Mouse (Mus musculus): Measurements from ENCODE around the gene Eva1a.
A peak's percentile ranks its signal among the peaks of the same experiment; 100 is the strongest.

The Eva1a gene

DNA sequence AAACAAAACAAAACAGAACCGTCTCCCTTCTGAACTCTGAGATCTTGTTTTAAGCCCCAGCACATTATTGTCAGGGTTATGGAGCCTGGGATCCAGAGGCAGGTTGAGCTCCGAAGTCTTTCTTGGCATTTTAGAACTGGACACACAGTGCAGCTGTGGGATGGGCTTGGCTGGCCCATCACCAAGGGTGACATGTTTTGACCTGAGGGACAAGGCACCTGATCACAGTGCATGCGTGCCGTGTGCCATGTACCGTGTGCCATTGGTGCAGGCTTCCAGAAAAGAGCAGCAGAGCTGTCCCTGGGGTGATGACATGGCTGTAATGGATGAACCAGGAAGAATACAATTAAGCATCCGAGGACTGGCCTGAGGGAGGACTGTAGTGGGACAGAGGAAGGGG lies 29.6 kb downstream of the Eva1a start:
- no peak for DNase-seq

DNA sequence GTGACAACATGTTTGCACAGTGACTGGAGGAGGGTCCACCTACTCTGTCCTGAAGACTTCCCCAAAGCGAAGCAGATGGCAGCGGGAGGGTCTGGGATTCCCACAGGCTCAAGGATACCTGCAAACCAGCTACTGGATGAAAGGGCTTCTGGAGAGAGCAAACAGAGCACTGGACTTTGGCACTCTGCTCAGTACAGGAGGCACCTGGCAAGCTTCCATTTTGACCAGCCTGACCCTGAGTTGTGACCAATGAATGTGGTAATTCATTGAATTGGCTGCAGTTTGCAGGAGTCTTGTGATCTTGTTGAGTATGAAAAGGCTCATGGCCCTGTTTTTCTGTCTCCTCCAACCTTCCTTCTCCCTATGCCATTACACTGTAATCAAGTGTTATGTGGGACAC lies 32.2 kb downstream of the Eva1a start:
- DNase-seq: peak; percentile 57 to 62

DNA sequence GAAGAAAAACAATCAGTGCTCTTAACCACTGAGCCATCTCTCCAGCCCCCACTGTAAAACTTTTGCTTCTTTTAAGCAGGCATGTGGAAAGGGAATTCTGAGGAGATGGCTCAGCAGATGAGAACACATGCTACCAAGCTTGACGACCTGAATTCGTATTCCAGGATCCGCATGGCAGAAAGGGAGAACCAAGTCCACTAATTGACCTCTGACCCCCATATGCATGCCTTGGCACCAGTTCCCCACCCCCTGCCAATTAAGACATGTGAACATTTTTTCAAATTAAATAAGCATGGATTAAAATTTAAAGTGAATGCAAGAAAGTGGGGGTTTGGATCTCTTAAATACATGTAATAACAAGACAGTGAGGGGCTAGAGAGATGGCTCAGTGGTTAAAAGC lies 32.7 kb downstream of the Eva1a start:
- no peak for DNase-seq

GRCm38 (mm10) chr6:82076364-82076763 lies 35.5 kb downstream of the Eva1a start:
- DNase-seq: no peak

GRCm38 (mm10) chr6:82078875-82079274 lies 38.0 kb downstream of the Eva1a start:
- no peak for DNase-seq

GRCm38 (mm10) chr6:82083655-82084054 lies 42.8 kb downstream of the Eva1a start:
- no peak for DNase-seq

- DNase-seq: peak; percentile 10 to 38
Measured at GRCm38 (mm10) chr6:82084235-82084634, 43.4 kb downstream of the Eva1a start.

DNA sequence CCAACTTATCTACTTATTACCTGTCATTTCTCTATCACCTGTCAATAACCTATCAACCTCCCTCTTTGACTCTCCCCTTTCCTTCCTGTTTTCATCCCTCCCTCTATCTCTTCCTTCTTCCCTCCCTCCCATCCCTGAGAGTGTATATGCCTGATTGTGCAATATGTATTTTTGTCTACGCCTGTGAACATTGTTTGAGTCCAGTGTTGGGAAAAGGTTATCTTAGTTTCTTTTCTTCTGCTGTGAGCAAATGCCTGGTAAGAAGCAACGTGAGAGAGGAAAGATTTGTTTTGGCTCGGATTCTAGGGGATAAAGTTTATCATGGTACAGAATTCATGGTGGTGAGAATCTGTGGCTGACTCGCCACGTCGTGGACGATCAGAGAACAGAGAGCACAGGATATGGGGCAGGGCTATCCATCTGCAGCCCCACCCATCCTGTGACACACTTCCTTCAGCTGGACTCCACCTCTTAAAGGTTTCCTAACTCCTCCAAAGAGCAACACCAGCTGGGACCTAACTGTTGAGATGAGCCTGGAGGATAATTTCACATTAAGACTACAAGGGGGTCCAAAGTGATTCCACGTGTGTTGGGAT lies 44.6 kb downstream of the Eva1a start:
- DNase-seq: peak in 1 of 2 experiments; percentile 19

DNA sequence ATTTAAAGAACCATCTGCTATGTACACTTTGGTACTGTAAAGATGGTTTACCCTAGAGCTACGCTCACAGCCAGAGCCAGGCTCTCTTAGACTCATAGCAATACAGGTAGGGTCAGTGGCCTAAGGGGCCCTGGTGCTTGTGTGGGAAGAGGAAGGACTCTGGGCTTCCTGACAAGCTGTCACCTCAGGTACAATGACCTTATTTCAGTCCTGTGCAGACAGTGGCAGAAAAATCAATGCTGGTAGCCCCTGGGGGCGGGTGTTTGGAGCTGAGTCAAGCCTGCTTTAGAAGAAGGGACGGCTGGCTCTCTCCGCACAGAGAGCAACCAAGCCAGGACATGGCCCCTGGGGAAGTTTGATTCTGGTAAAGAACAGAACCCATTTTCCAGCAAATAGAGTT lies 47.3 kb downstream of the Eva1a start:
- DNase-seq: no peak

GRCm38 (mm10) chr6:82091773-82092172 lies 50.9 kb downstream of the Eva1a start:
- DNase-seq: no peak

DNA sequence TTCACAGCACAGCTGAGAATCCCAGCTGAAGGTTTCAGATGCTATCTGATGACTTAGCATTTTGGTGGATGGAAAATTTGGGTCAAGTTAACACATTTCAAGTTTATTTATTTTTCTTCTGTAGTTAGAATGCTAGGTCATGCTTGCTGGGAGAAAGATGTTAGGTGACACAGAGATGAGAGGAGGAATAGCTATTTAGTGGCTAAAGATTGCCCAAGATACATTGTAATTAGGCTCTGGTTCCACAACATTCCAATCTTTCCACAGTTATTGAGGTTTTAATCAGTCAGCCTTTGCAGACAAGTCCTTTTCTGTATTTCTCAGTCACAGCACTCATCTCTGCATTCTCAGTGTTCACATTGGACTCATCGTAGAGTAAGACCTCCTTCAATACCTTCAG lies 56.9 kb downstream of the Eva1a start:
- no peak for DNase-seq

DNA sequence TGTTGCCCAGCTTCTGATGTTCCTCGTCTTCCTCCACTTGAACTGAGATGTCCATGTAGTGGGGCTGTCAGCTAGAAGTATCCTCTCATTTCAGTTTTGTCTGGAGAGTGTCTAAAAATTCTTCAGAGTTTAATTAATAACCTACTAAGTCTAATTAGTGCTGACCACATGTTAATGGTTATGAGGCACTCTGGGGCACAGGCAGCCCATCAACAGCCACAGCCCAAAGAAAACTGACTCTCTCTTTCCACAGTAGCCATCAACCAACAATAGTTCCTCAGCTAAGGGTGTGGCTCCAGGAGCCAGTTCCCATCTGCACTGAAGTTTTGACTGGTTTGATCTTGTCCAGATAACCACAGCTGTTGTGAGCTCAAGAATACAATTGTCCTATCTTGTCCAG lies 57.6 kb downstream of the Eva1a start:
- DNase-seq: no peak

DNA sequence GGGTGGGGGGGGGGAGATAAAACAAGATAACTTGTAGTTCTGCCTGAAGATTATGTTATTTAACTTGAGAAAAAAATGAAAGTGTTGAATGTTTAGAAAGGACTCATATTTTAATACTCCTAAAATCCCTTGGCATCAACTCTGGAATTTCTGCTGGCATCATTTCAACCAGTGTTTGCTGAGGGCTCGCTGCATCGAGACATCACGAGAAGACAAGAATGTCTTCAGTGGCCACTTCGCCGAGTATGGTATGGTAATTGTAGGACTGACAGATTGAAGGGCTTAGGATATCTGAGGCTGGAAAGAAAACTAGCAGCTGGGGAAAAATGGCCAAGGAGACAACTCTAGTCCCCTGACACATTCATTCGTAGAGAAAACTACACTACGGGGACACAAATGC lies 69.6 kb downstream of the Eva1a start:
- DNase-seq: no peak

DNA sequence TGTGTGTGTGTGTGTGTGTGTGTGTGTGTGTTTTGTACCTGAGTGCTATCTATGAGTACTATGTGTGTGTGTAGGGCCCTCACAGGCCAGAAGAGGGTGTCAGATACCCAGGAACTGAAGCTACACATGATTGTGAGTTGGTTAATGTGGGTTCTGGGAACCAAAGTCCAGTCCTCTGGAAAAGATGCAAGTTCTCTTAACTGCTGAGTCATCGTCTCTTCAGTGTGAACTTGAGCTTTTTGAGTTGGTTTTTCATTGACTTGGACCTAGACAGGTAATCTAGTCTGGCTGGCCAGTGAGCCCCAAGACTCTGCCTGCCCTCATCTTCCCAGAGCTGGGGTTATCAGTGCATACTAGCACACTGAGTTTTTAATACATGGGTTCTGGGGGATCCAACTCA lies 70.3 kb downstream of the Eva1a start:
- no peak for DNase-seq

- peak; percentile 35 to 55 for DNase-seq
Measured at GRCm38 (mm10) chr6:82111540-82111939, 70.7 kb downstream of the Eva1a start.

- peak in 1 of 2 experiments; percentile 18 for DNase-seq
Measured at GRCm38 (mm10) chr6:82112127-82113090, 71.6 kb downstream of the Eva1a start.

DNA sequence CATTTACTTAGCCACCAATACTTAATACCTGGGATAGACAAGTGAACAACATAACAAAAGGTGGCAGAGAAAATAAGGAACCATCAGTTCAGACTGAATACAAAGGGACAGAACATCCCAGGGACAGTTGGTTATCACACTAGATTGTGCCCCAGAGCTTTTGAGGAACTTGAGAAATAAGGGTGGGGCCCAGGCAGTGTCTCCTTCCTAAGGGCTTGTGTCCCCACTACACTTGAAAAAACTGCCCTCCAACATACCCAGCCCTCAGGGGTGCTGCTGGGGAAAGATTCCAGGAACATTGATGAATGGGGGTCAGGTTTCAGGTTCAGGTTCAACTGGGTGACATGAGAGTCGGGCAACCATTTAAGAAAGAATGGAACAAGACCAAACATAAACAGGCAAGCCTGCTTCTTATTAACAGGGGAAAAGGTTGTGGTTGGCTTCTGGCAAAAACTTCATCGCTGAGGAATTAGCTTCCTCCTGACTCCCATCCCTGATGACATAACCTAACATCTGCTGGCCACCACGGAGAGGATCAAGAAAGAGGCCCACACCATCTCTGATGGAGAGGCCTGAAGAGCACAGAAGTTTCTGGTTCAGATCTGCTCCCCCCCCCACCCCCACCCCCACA lies 74.6 kb downstream of the Eva1a start:
- peak in 1 of 2 experiments; percentile 12 for DNase-seq

DNA sequence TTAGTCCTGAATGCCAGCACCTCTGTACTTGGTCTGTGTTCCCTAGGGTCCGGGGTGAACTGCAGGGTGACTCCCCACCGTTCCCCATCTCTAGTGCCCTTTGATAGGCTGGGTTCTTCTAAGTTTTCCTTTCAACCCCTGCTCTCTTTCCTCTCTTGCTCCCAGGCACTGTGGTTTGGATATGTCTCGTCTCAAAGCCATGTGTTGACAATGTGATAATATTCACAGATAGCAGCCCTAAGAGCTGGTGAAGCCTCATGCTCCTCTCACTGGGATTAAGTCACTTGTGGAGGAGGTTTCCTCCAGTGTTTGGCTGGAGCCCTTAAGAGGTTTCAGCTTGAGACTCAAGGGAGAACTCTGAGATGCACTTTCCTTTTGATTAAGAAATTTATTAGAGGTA lies 75.3 kb downstream of the Eva1a start:
- no peak for DNase-seq

- no peak for DNase-seq
Measured at GRCm38 (mm10) chr6:82117871-82118270, 77.0 kb downstream of the Eva1a start.

DNA sequence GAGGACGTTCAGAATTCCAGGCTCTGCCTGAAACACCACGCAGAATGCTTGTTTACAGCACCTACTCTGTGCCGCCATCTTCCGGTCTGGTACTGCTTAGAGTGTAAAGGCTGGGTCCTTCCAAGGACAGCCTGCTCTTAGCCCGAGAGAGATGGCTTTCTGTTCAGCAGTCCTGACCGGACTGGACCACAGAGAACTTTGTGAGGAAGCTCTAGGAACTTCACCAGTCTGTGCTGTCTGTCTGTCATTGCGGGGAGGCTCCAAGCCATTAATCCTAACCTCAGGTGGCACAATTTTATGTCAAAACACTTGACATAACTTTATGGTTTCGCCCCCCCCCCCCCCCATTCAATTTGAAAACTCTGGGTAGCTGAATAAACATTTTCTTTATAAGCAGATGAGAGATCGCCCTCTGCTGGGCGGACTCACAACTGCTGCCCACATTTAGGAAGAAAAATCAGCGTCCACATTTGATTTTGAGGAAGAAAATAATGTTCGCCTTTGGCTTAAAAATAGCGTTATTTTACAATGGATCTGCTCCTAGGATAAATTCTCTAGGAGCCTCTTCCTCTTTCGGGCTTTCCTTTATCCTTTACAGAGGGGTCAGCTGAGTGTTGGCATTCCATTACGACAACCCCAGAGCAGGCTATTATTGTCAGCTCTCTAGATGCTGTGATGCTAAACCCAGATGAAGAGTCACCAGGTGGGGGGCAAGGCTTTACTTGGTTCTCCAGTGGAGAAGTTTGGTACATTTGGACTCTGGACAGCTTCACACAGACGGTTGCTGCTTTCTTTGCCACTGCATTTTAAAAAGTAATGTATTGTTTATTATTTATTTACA lies 78.7 kb downstream of the Eva1a start:
- peak; percentile 46 to 66 for DNase-seq

- no peak for DNase-seq
Measured at GRCm38 (mm10) chr6:82125134-82125533, 84.3 kb downstream of the Eva1a start.

GRCm38 (mm10) chr6:82127827-82128226 lies 87.0 kb downstream of the Eva1a start:
- peak in 1 of 2 experiments; percentile 15 for DNase-seq

All from lung, adult 18-20 months (tissue).